Mouse (Mus musculus) retina, embryonic 14.5 days (tissue): ENCODE data around the gene Lmo4.

Experiments
- DNase-seq: peaks from one replicate; pipeline ENCODE4 v3.0.0-alpha.2; 2015; ENCODE audit warnings: low spot score

Gene Lmo4

GRCm38 (mm10) chr3:144203259-144203987 is 1.6 kb downstream of the Lmo4 start:
- peak; percentile 67 for DNase-seq

- DNase-seq, result no peak
Observed at GRCm38 (mm10) chr3:144202574-144203258, 2.3 kb downstream of the Lmo4 start.

GRCm38 (mm10) chr3:144201794-144202573 is 3.0 kb downstream of the Lmo4 start:
- peak; percentile 80 for DNase-seq

- no peak for DNase-seq
Observed at GRCm38 (mm10) chr3:144185327-144186152, 19.5 kb downstream of the Lmo4 start.

- no peak for DNase-seq
Observed at GRCm38 (mm10) chr3:144184918-144185317, 20.1 kb downstream of the Lmo4 start.

GRCm38 (mm10) chr3:144182229-144182628 is 22.8 kb downstream of the Lmo4 start:
- DNase-seq, result no peak

GRCm38 (mm10) chr3:144178937-144179336 is 26.1 kb downstream of the Lmo4 start:
- DNase-seq, result no peak

GRCm38 (mm10) chr3:144173866-144174588 is 31.0 kb downstream of the Lmo4 start:
- DNase-seq, result peak; percentile 46

- no peak for DNase-seq
Observed at GRCm38 (mm10) chr3:144173138-144173537, 31.9 kb downstream of the Lmo4 start.

GRCm38 (mm10) chr3:144171749-144172148 is 33.3 kb downstream of the Lmo4 start:
- DNase-seq, result no peak

GRCm38 (mm10) chr3:144170539-144170938 is 34.5 kb downstream of the Lmo4 start:
- no peak for DNase-seq

- no peak for DNase-seq
Observed at GRCm38 (mm10) chr3:144166439-144167155, 38.4 kb downstream of the Lmo4 start.

- DNase-seq, result no peak
Observed at GRCm38 (mm10) chr3:144165439-144165838, 39.6 kb downstream of the Lmo4 start.

- peak; percentile 67 for DNase-seq
Observed at GRCm38 (mm10) chr3:144164665-144165385, 40.2 kb downstream of the Lmo4 start.

GRCm38 (mm10) chr3:144163718-144164117 is 41.3 kb downstream of the Lmo4 start:
- DNase-seq, result no peak

GRCm38 (mm10) chr3:144162156-144162555 is 42.9 kb downstream of the Lmo4 start:
- peak; percentile 23 for DNase-seq

GRCm38 (mm10) chr3:144161261-144161660 is 43.8 kb downstream of the Lmo4 start:
- no peak for DNase-seq

- DNase-seq, result no peak
Observed at GRCm38 (mm10) chr3:144155746-144156145, 49.3 kb downstream of the Lmo4 start.

GRCm38 (mm10) chr3:144153395-144153794 is 51.6 kb downstream of the Lmo4 start:
- DNase-seq, result no peak

- no peak for DNase-seq
Observed at GRCm38 (mm10) chr3:144151001-144151400, 54.0 kb downstream of the Lmo4 start.
